Mouse (Mus musculus): ENCODE measurements around the gene Auts2. TPM values are rescaled to one million over a fixed set of nuclear protein-coding genes. Genes with fewer than 3 reads are reported as not detected.

The Auts2 gene
- polyA plus RNA-seq, 1 experiment from 2014 or later: 19.0 TPM

DNA sequence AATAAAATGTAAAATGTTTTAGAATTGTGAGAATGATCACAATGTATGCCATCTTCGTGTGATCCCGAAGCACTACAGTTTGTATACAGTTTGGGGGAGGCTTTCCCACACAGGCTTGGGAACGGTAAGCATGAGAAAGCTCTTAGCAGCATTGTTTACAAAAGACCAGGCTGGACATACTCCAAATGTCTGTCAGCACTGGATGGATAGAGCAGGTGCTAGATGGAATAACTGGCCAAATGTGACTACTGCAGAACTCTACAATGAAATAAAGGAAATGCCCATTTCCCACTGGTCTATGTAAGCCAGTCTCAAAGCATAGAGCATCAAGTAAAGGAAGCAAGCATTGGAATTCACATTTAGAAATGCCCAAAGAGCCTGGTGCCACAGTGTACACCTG is 1144.9 kb downstream of the Auts2 start:
- no peaks in the 10 kb centered on the region for H3K27me3 ChIP-seq (replicated peaks)
- no peak overlapping the region for H3K27ac ChIP-seq
- H3K4me3 ChIP-seq (replicated peaks): no peak overlapping the region
- H3K4me2 ChIP-seq (replicated peaks): no peak overlapping the region
- no peak overlapping the region for H3K9ac ChIP-seq
- no peaks in the 10 kb centered on the region for H3K36me3 ChIP-seq
- no peaks in the 10 kb centered on the region for H3K4me1 ChIP-seq (replicated peaks)
- 48% methylated on average over 3 of the region's 3 CpGs for WGBS
- no peaks in the 10 kb centered on the region for H3K9me3 ChIP-seq
- no peak for ATAC-seq

DNA sequence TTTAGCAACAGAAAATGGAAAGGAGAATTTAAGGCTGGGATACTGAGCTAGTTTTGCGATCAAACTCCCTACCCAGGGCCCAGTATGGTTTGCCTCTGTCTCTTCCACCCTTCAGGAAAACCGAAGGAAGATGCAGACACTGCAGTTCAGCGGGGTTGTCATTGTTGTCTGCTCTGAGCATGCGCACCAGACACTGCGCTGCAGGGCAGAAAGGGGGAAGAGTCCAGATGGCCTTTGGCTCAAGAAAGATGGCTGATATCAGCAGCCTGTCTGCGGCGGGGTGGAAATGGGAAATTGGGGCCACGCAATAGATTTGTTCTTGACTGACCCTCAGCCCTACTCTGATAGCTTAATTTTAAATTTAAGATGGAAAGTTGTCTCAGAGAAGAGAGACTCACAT is 1147.4 kb downstream of the Auts2 start:
- no peak for ATAC-seq
- H3K4me3 ChIP-seq (replicated peaks): no peak overlapping the region
- 84% methylated on average over 8 of the region's 8 CpGs for WGBS
- no peaks in the 10 kb centered on the region for H3K4me1 ChIP-seq (replicated peaks)
- H3K9ac ChIP-seq: no peak overlapping the region
- no peak overlapping the region for H3K27ac ChIP-seq
- no peaks in the 10 kb centered on the region for H3K36me3 ChIP-seq
- H3K9me3 ChIP-seq: no peaks in the 10 kb centered on the region
- H3K27me3 ChIP-seq (replicated peaks): no peaks in the 10 kb centered on the region
- no peak overlapping the region for H3K4me2 ChIP-seq (replicated peaks)
